Mouse (Mus musculus): ENCODE measurements around the gene S100a4.

DNA sequence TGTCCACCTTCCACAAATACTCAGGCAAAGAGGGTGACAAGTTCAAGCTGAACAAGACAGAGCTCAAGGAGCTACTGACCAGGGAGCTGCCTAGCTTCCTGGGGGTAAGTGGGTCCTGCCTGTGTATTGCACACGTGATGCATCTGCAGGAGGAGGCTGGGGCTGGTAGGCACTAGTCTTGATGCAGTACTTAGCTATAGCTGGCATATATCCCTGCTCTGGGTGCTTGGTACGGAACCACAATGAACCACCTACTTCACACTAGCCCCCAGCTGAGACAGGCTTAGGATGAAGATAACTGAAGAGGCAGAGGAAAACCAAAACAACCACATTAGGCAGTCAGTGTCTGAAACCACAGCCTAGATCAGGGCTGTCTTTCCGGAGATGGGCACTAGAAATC is 1.5 kb downstream of the S100a4 start:
- no peak for TF ChIP-seq POLR2A (IDR thresholded peaks at IDR 0.05; ENCODE audit: low read depth, low read length)
- TF ChIP-seq CTCF (IDR thresholded peaks at IDR 0.05; ENCODE audit: borderline replicate concordance, insufficient read depth, low read length) = no peak

Data from embryonic fibroblast, embryonic 13.5 days (primary cell).